Mouse (Mus musculus): ENCODE measurements at regions not wholly inside any gene's neighbourhood (a gene's known extent, or its start where the extent isn't known, plus 50 kb on each side); places are given as distances from the start of the nearest gene placed in this dataset.

DNA sequence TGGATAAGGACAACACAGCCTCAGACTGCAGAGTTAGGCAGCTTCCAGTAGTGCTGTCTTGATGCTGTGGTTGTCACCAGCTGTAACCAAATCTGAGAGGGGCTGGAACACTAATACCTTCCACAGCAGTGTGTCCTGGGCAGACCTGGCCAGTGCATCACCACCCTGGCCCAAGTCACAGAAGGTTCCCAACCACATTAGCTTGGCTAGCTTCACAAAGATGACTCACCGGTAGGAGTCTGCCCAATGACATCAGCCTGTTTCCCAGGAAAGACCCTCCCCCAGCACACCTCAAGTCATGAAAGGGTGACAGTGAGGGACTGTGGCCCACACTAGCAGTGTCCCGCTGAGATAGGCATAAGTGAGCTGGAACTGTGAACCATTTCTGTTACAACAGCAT is 75.5 kb upstream of the Gsc start:
- Histone ChIP-seq H3K4me1 (replicated peaks; ENCODE audit: control insufficient read depth, insufficient read depth, low read length) (no peaks in the 10 kb centered on the region), H3K4me2 (replicated peaks; ENCODE audit: low read depth) (no peak overlapping the region), H3K4me3 (ENCODE audit: low read depth, low read length) (no peak overlapping the region), H3K27me3 (replicated peaks; ENCODE audit: control insufficient read depth, insufficient read depth, low read length) (no peaks in the 10 kb centered on the region), H3K9me3 (ENCODE audit: control insufficient read depth) (no peaks in the 10 kb centered on the region), H3K9ac (ENCODE audit: low read depth, low read length) (no peak overlapping the region), H3K27ac (ENCODE audit: low read depth, low read length) (no peak overlapping the region), H3K36me3 (ENCODE audit: control insufficient read depth, insufficient read depth) (no peaks in the 10 kb centered on the region)
- 92% methylated on average over 2 of the region's 2 CpGs for WGBS
- TF ChIP-seq CTCF (IDR thresholded peaks at IDR 0.05; ENCODE audit: low read depth), result no peak
- no peak for ATAC-seq

DNA sequence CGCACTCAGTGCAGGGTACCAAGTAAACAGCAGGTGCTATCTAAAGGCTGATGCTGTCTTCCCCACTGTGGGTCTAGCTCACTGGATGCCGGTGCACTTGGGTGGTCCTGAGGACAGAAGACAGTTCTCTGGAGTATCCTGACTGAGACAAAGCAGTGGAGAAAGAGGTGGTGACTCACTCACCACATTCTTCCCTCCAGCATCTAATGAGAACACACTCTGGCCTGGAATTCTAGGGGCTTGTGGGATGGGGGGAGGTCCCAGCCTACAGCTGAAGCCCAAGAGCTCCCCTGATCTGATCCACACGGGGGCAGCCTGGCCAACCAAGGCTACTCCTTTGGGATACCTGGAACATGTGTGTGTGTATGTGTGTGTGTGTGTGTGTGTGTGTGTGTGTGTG is 74.4 kb upstream of the Gsc start:
- Histone ChIP-seq H3K4me1 (replicated peaks; ENCODE audit: control insufficient read depth, insufficient read depth, low read length) (no peaks in the 10 kb centered on the region), H3K9me3 (ENCODE audit: control insufficient read depth) (no peaks in the 10 kb centered on the region), H3K36me3 (ENCODE audit: control insufficient read depth, insufficient read depth) (no peaks in the 10 kb centered on the region), H3K4me2 (replicated peaks; ENCODE audit: low read depth) (no peak overlapping the region), H3K27ac (ENCODE audit: low read depth, low read length) (no peak overlapping the region), H3K4me3 (ENCODE audit: low read depth, low read length) (no peak overlapping the region), H3K9ac (ENCODE audit: low read depth, low read length) (no peak overlapping the region), H3K27me3 (replicated peaks; ENCODE audit: control insufficient read depth, insufficient read depth, low read length) (no peaks in the 10 kb centered on the region)
- no peak for ATAC-seq
- 0 out of 2 replicates have a peak, but pooled peaks have one; percentile 4 for TF ChIP-seq CTCF (IDR thresholded peaks at IDR 0.05; ENCODE audit: low read depth)
- WGBS, result 73% methylated on average over 3 of the region's 3 CpGs

DNA sequence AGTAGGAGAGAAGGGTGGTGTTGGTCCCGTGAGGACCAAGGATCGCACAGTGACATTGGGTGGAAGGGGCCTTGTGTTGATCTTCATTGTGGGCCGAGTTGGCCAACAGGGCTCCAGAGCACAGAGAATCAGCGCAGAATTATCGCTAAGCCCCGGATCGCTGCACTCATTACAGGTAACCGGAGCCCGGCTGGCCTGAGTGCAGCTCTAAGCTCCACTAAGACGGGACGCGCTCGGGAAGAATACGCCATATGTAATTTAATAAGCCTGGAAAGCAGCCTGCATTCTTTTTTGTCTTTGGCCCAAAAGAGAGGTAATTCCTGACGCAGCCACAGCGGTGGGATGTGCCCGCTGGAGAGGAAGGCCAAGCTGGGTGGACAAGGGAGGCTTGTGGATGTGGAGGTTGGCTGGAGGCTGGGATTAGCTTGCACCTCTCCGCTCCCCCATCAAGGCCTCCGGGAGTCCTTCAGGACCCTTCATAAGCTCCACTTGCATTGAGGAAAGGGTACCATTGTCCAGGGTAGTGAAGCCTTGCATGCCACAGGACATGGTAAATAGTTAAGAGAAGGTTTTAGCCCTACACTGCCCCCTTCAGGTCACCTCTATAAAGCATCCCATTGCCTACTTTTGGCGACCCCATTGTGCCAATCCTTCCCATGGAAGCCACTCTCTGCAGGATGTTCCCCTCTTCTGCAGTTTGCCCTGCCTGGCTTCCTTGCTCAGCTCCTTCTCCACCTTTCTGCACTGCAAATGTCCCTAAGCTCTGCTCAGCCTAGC is 73.1 kb upstream of the Gsc start:
- 90% methylated on average over 20 of the region's 20 CpGs for WGBS
- Histone ChIP-seq H3K27ac (ENCODE audit: low read depth, low read length) (no peak overlapping the region), H3K36me3 (ENCODE audit: control insufficient read depth, insufficient read depth) (no peaks in the 10 kb centered on the region), H3K9me3 (ENCODE audit: control insufficient read depth) (no peaks in the 10 kb centered on the region), H3K4me2 (replicated peaks; ENCODE audit: low read depth) (no peak overlapping the region), H3K4me1 (replicated peaks; ENCODE audit: control insufficient read depth, insufficient read depth, low read length) (no peaks in the 10 kb centered on the region), H3K9ac (ENCODE audit: low read depth, low read length) (no peak overlapping the region), H3K27me3 (replicated peaks; ENCODE audit: control insufficient read depth, insufficient read depth, low read length) (no peaks in the 10 kb centered on the region), H3K4me3 (ENCODE audit: low read depth, low read length) (no peak overlapping the region)
- no peak for ATAC-seq
- peak; percentile 54 for TF ChIP-seq CTCF (IDR thresholded peaks at IDR 0.05; ENCODE audit: low read depth)

DNA sequence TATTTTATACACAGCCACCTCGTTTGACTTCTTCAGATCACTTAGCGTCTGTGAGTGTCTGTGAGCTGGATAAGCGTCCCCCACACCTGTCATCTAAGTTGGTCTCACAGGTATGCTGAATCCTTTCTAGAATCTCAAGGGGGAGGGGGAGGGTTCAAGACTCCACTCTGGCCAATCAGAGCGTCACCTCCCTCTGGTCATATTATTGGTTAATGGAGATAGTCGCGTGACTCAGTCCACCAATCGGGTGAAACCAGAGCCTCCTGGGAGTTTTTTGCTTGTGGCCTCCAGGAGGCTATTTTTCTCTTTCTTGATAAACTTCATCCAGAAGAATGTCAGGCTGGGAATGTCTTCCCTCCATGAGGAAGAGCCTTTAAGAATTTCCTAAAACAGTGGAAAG is 66.8 kb upstream of the Gsc start:
- no peak for ATAC-seq
- H3K4me2 ChIP-seq (replicated peaks; ENCODE audit: low read depth), result no peak overlapping the region
- H3K9me3 ChIP-seq (ENCODE audit: control insufficient read depth), result no peaks in the 10 kb centered on the region
- 91% methylated on average over 7 of the region's 7 CpGs for WGBS
- no peaks in the 10 kb centered on the region for H3K27me3 ChIP-seq (replicated peaks; ENCODE audit: control insufficient read depth, insufficient read depth, low read length)
- H3K27ac ChIP-seq (ENCODE audit: low read depth, low read length), result no peak overlapping the region
- no peaks in the 10 kb centered on the region for H3K36me3 ChIP-seq (ENCODE audit: control insufficient read depth, insufficient read depth)
- no peak for TF ChIP-seq CTCF (IDR thresholded peaks at IDR 0.05; ENCODE audit: low read depth)
- no peaks in the 10 kb centered on the region for H3K4me1 ChIP-seq (replicated peaks; ENCODE audit: control insufficient read depth, insufficient read depth, low read length)
- H3K9ac ChIP-seq (ENCODE audit: low read depth, low read length), result no peak overlapping the region
- H3K4me3 ChIP-seq (ENCODE audit: low read depth, low read length), result no peak overlapping the region

DNA sequence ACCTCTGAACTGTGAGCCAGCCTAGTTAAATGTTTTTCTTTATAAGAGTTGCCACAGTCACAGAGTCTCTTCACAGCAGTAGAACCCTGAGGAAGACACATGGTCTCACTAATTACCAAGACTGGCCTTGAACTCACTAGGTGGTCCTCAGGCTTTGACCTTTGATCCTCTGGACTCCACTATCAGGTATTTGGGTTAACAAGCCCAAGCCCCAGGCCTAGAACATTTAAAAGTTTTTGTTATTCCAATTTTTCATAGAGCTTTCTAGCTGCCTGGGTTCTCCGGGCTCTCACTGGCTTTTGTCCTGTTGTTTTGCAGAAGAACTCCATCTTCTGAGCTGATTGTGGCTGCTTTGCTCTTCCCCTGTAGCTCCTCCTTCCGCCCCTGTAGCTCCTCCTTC is 65.3 kb upstream of the Gsc start:
- H3K4me3 ChIP-seq (ENCODE audit: low read depth, low read length), result no peak overlapping the region
- H3K27me3 ChIP-seq (replicated peaks; ENCODE audit: control insufficient read depth, insufficient read depth, low read length), result no peaks in the 10 kb centered on the region
- H3K36me3 ChIP-seq (ENCODE audit: control insufficient read depth, insufficient read depth), result no peaks in the 10 kb centered on the region
- H3K27ac ChIP-seq (ENCODE audit: low read depth, low read length), result no peak overlapping the region
- 92% methylated on average over 2 of the region's 2 CpGs for WGBS
- no peaks in the 10 kb centered on the region for H3K4me1 ChIP-seq (replicated peaks; ENCODE audit: control insufficient read depth, insufficient read depth, low read length)
- TF ChIP-seq CTCF (IDR thresholded peaks at IDR 0.05; ENCODE audit: low read depth), result no peak
- H3K9ac ChIP-seq (ENCODE audit: low read depth, low read length), result no peak overlapping the region
- ATAC-seq, result no peak
- no peak overlapping the region for H3K4me2 ChIP-seq (replicated peaks; ENCODE audit: low read depth)
- no peaks in the 10 kb centered on the region for H3K9me3 ChIP-seq (ENCODE audit: control insufficient read depth)

- Histone ChIP-seq H3K4me3 (ENCODE audit: low read depth, low read length) (no peak overlapping the region), H3K27ac (ENCODE audit: low read depth, low read length) (no peak overlapping the region), H3K9ac (ENCODE audit: low read depth, low read length) (no peak overlapping the region), H3K36me3 (ENCODE audit: control insufficient read depth, insufficient read depth) (no peaks in the 10 kb centered on the region), H3K27me3 (replicated peaks; ENCODE audit: control insufficient read depth, insufficient read depth, low read length) (no peaks in the 10 kb centered on the region), H3K9me3 (ENCODE audit: control insufficient read depth) (no peaks in the 10 kb centered on the region), H3K4me2 (replicated peaks; ENCODE audit: low read depth) (no peak overlapping the region), H3K4me1 (replicated peaks; ENCODE audit: control insufficient read depth, insufficient read depth, low read length) (no peaks in the 10 kb centered on the region)
- no peak for TF ChIP-seq CTCF (IDR thresholded peaks at IDR 0.05; ENCODE audit: low read depth)
- no peak for ATAC-seq
- WGBS, result 36% methylated on average over 28 of the region's 29 CpGs
Observed at GRCm38 (mm10) chr12:104531512-104532447, 58.6 kb upstream of the Gsc start.

All from intestine, postnatal 0 days (tissue).